Mouse (Mus musculus) forebrain, embryonic 11.5 days (tissue): ENCODE data around the gene Pik3ap1. TPM values are rescaled to one million over a fixed set of nuclear protein-coding genes. Genes with fewer than 3 reads are reported as not detected.

Experiments
- ATAC-seq: fragments of 200-750 bp; cut with Nextera tagmentation; replicated peaks from 2 replicates; pipeline ENCODE4 v1.8.0; 2017; ENCODE audit warnings: moderate TSS enrichment; ENCODE audit not compliant: low FRiP score
- DNase-seq: peaks from one replicate; pipeline ENCODE4 v3.0.0-alpha.2; 2017; ENCODE audit warnings: low spot score
- H3K27ac ChIP-seq: fragments of 300-500 bp; sonication (generic); 2 replicates; pipeline ENCODE4 v1.5.1; 2014; ENCODE audit warnings: low read depth, low read length
- H3K27me3 ChIP-seq: fragments of 300-500 bp; sonication (generic); 2 replicates; pipeline ENCODE4 v1.6.1; 2014; ENCODE audit warnings: mild to moderate bottlenecking, low read length, mixed read lengths; ENCODE audit not compliant: control insufficient read depth, insufficient read depth
- H3K36me3 ChIP-seq: fragments of 300-500 bp; sonication (generic); 2 replicates; pipeline ENCODE4 v1.6.1; 2014; ENCODE audit warnings: mild to moderate bottlenecking, low read length, moderate library complexity, mixed read lengths; ENCODE audit not compliant: control insufficient read depth, insufficient read depth
- H3K4me1 ChIP-seq: fragments of 300-500 bp; sonication (generic); replicated peaks from 2 replicates; pipeline ENCODE4 v1.6.1; 2014; ENCODE audit warnings: low read length, mixed read lengths; ENCODE audit not compliant: control insufficient read depth, insufficient read depth
- H3K4me2 ChIP-seq: fragments of 300-500 bp; sonication (generic); 2 replicates; pipeline ENCODE4 v1.6.1; 2014; ENCODE audit warnings: low read depth, mild to moderate bottlenecking, low read length, moderate library complexity, mixed read lengths; ENCODE audit not compliant: severe bottlenecking
- H3K4me3 ChIP-seq: fragments of 300-500 bp; sonication (generic); 2 replicates; pipeline ENCODE4 v1.5.1; 2014; ENCODE audit warnings: low read depth, low read length
- H3K9ac ChIP-seq: fragments of 300-500 bp; sonication (generic); 2 replicates; pipeline ENCODE4 v1.6.1; 2014; ENCODE audit warnings: low read length
- H3K9me3 ChIP-seq: fragments of 300-500 bp; sonication (generic); 2 replicates; pipeline ENCODE4 v1.6.1; 2016; ENCODE audit warnings: low read length, mixed read lengths; ENCODE audit not compliant: control insufficient read depth
- WGBS: fragments of 180-500 bp; shearing (Covaris S2); extraction: QIAGEN DNeasy Blood & Tissue Kit; methylation state at CpG from one replicate; pipeline ENCODE4 v1.1.7; 2014; 5-methylcytosine and 5-hydroxymethylcytosine counted together
- polyA plus RNA-seq: library from polyadenylated mRNA; unstranded; fragments of >200 nt; fragmentation: Nextera tagmentation; extraction: Ambion mirVana; gene quantifications from 2 replicates; pipeline ENCODE4 v1.2.1, GENCODE M21; 2014

Gene Pik3ap1
- polyA plus RNA-seq, 1 experiment from 2014 or later: 3.3 TPM

DNA sequence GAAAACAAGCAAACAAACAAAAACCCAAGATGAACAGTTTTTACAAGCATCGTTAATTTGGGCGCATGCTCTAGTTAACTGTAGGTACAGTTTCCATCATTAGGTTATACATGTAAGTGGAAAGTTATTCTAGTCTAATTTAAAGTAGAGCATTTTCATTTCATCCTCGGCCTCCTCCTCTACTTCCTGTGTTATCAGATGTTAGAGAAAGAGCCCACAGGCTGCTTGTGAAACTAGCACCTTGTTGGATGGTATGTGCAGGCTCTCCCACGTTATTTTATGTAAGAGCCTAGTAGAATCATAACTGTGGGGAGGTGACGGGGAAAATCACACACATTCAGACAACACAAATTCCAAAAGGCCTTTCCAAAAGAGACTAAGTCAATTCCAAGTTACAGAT is 19.3 kb downstream of the Pik3ap1 start:
- no peak overlapping the region for H3K27ac ChIP-seq
- ATAC-seq (no peak), DNase-seq (no peak)
- H3K9ac ChIP-seq: no peak overlapping the region
- no peaks in the 10 kb centered on the region for H3K9me3 ChIP-seq
- no peaks in the 10 kb centered on the region for H3K4me1 ChIP-seq
- WGBS: 89% methylated on average over 5 of the region's 5 CpGs
- no peaks in the 10 kb centered on the region for H3K36me3 ChIP-seq
- no peak overlapping the region for H3K4me3 ChIP-seq
- no peaks in the 10 kb centered on the region for H3K27me3 ChIP-seq
- H3K4me2 ChIP-seq: no peak overlapping the region

GRCm38 (mm10) chr19:41364509-41364908 is 20.4 kb downstream of the Pik3ap1 start:
- ATAC-seq: no peak
- no peaks in the 10 kb centered on the region for H3K9me3 ChIP-seq
- 85% methylated on average over 3 of the region's 3 CpGs for WGBS
- no peak overlapping the region for H3K9ac ChIP-seq
- H3K4me3 ChIP-seq: no peak overlapping the region
- no peaks in the 10 kb centered on the region for H3K4me1 ChIP-seq
- DNase-seq: no peak
- no peak overlapping the region for H3K4me2 ChIP-seq
- H3K27ac ChIP-seq: no peak overlapping the region
- no peaks in the 10 kb centered on the region for H3K36me3 ChIP-seq
- H3K27me3 ChIP-seq: no peaks in the 10 kb centered on the region

GRCm38 (mm10) chr19:41362963-41363362 is 21.9 kb downstream of the Pik3ap1 start:
- Histone ChIP-seq H3K36me3 (no peaks in the 10 kb centered on the region), H3K9me3 (no peaks in the 10 kb centered on the region), H3K4me3 (no peak overlapping the region), H3K4me2 (no peak overlapping the region), H3K4me1 (no peaks in the 10 kb centered on the region), H3K27ac (no peak overlapping the region), H3K9ac (no peak overlapping the region), H3K27me3 (no peaks in the 10 kb centered on the region)
- ATAC-seq: no peak
- DNase-seq: no peak
- WGBS: 86% methylated on average over 2 of the region's 2 CpGs

DNA sequence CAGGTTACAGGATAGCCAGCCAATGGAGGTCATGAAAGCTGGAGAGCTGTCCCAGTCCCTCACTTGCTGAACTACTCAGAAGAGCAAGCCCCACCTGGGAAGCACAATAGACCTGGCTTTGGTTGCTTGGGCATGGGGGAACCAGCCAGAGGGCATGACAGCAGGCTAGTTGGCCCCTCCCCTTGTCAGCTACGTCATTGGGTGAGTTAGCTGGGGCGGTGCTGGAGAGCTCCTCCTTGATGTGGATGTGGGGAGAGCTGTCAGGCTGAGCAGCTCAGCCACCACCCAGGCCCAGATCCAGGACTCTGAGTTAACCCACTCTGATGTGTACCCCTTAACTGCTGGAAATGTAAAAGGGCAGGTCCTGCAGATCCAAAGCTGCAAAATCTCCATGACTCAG is 24.4 kb downstream of the Pik3ap1 start:
- Histone ChIP-seq H3K4me2 (no peak overlapping the region), H3K4me1 (no peaks in the 10 kb centered on the region), H3K27me3 (no peaks in the 10 kb centered on the region), H3K27ac (no peak overlapping the region), H3K9me3 (no peaks in the 10 kb centered on the region), H3K4me3 (no peak overlapping the region), H3K36me3 (no peaks in the 10 kb centered on the region), H3K9ac (no peak overlapping the region)
- 8% methylated on average over 2 of the region's 2 CpGs for WGBS
- ATAC-seq (no peak), DNase-seq (no peak)

DNA sequence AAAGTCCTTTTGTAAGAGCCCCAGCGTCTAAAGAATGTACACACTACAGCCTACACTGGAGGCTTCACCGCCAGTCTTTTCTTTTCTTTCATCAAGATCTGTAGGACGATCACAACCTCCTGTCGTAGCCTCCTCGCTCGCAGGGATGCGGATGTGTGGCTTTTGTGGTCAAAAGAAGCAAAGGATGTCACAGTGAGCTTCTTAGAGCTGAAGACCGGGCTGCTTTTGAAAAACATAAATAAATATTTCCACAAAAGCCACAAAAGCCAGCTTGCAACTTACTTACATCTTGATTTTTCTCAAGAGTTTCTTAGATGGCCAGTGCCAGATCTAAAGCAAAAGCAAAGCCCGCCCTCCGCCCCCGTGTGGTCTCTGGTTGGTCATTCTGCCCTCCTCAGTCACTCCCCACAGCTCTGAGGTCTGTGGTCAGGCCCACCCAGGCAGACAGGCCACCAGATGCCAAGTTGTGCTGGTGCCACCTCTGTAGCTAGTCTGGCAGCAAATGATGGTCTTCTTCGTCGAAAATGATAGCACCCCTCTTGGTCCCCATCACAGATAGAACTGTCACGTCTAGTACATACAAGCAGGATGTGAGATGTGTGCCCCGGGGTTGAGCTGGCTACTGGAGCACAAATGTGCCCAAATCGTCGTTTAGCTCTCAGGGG is 30.5 kb downstream of the Pik3ap1 start:
- H3K36me3 ChIP-seq: no peaks in the 10 kb centered on the region
- 86% methylated on average over 17 of the region's 17 CpGs for WGBS
- ATAC-seq (no peak), DNase-seq (no peak)
- no peak overlapping the region for H3K4me3 ChIP-seq
- no peak overlapping the region for H3K27ac ChIP-seq
- no peaks in the 10 kb centered on the region for H3K27me3 ChIP-seq
- no peaks in the 10 kb centered on the region for H3K9me3 ChIP-seq
- H3K4me2 ChIP-seq: no peak overlapping the region
- no peaks in the 10 kb centered on the region for H3K4me1 ChIP-seq
- H3K9ac ChIP-seq: no peak overlapping the region

- DNase-seq (no peak), ATAC-seq (no peak)
- Histone ChIP-seq H3K4me2 (no peak overlapping the region), H3K4me3 (no peak overlapping the region), H3K4me1 (0 out of 2 replicates have a peak, but pooled peaks cover 4% of the 10 kb centered on the region), H3K9me3 (no peaks in the 10 kb centered on the region), H3K9ac (no peak overlapping the region), H3K36me3 (no peaks in the 10 kb centered on the region), H3K27ac (no peak overlapping the region), H3K27me3 (no peaks in the 10 kb centered on the region)
- 94% methylated on average over 3 of the region's 3 CpGs for WGBS
Observed at GRCm38 (mm10) chr19:41349624-41350023, 35.3 kb downstream of the Pik3ap1 start.

DNA sequence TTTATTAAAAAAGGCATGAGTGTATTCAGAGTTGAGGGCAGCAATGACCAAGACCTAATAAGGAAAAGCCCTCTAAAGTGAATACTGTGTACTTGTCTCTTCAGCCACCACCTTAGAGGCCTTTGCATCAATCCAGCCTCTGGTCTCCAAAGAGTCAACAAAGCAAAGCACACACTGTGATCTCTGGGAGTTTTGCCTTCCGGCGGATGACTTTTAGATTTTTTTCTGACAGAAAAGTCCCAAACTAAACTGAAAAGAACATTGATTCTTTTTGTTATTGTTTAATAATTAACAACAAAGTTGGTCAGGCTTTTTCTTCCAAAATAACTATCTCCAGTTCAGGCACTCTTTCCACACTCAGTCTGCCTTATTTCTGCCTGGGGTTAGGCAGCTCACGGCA is 36.7 kb downstream of the Pik3ap1 start:
- H3K36me3 ChIP-seq: no peaks in the 10 kb centered on the region
- H3K4me2 ChIP-seq: no peak overlapping the region
- H3K9me3 ChIP-seq: no peaks in the 10 kb centered on the region
- 0 out of 2 replicates have a peak, but pooled peaks cover 4% of the 10 kb centered on the region for H3K4me1 ChIP-seq
- no peaks in the 10 kb centered on the region for H3K27me3 ChIP-seq
- no peak overlapping the region for H3K4me3 ChIP-seq
- 93% methylated on average over 3 of the region's 3 CpGs for WGBS
- DNase-seq (no peak), ATAC-seq (no peak)
- H3K27ac ChIP-seq: no peak overlapping the region
- no peak overlapping the region for H3K9ac ChIP-seq

DNA sequence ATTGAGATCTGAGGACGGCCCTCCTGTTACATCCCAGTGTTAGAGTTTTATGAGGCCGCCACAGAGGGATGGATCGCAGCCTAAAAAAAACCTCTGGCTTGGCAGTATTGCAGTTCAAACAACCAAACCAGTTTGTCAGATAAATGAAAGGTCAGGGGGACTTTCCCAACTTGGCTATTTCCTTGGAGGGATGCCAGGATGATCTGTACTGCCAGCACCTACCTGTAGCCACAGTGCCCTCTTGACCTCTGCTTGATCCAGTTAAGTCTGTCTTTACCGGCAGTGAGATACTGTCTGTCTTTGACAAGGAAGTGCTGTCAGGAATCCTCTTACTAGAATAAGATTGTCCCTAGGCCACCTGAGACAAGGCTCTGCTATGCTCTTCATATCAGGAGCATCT is 37.6 kb downstream of the Pik3ap1 start:
- DNase-seq (no peak), ATAC-seq (no peak)
- H3K9ac ChIP-seq: no peak overlapping the region
- H3K9me3 ChIP-seq: no peaks in the 10 kb centered on the region
- no peaks in the 10 kb centered on the region for H3K27me3 ChIP-seq
- H3K4me3 ChIP-seq: no peak overlapping the region
- H3K4me2 ChIP-seq: no peak overlapping the region
- H3K36me3 ChIP-seq: no peaks in the 10 kb centered on the region
- H3K27ac ChIP-seq: no peak overlapping the region
- 0 out of 2 replicates have a peak, but pooled peaks cover 4% of the 10 kb centered on the region for H3K4me1 ChIP-seq
- WGBS: 84% methylated on average over 4 of the region's 4 CpGs
